Mouse (Mus musculus) intestine, postnatal 0 days (tissue): ENCODE data around the gene Dner. TPM values are rescaled to one million over a fixed set of nuclear protein-coding genes. Genes with fewer than 3 reads are reported as not detected.
A peak's percentile ranks its signal among the peaks of the same experiment; 100 is the strongest.

ENCODE experiments used
- ATAC-seq: fragments of 200-750 bp; cut with Nextera tagmentation; 2 replicates; pipeline ENCODE4 v1.8.0; 2017; ENCODE audit warnings: mild to moderate bottlenecking, moderate TSS enrichment, moderate library complexity
- H3K27ac ChIP-seq: fragments of 300-500 bp; sonication (generic); 2 replicates; pipeline ENCODE4 v1.5.1; 2014; ENCODE audit warnings: mild to moderate bottlenecking, low read depth, low read length, moderate library complexity
- H3K27me3 ChIP-seq: fragments of 300-500 bp; sonication (generic); replicated peaks from 2 replicates; pipeline ENCODE4 v1.6.1; 2014; ENCODE audit warnings: low read length, mixed read lengths; ENCODE audit not compliant: control insufficient read depth, insufficient read depth
- H3K36me3 ChIP-seq: fragments of 300-500 bp; sonication (generic); 2 replicates; pipeline ENCODE4 v1.6.1; 2014; ENCODE audit warnings: mild to moderate bottlenecking, moderate library complexity; ENCODE audit not compliant: control insufficient read depth, insufficient read depth
- H3K4me1 ChIP-seq: fragments of 300-500 bp; sonication (generic); replicated peaks from 2 replicates; pipeline ENCODE4 v1.6.1; 2014; ENCODE audit warnings: antibody characterized with exemption, low read length, mixed read lengths; ENCODE audit not compliant: control insufficient read depth, insufficient read depth
- H3K4me2 ChIP-seq: fragments of 300-500 bp; sonication (generic); replicated peaks from 2 replicates; pipeline ENCODE4 v1.6.1; 2014; ENCODE audit warnings: low read depth, mild to moderate bottlenecking, moderate library complexity
- H3K4me3 ChIP-seq: fragments of 300-500 bp; sonication (generic); 2 replicates; pipeline ENCODE4 v1.5.1; 2014; ENCODE audit warnings: low read depth, low read length
- H3K9ac ChIP-seq: fragments of 300-500 bp; sonication (generic); 2 replicates; pipeline ENCODE4 v1.6.1; 2014; ENCODE audit warnings: mild to moderate bottlenecking, low read depth, low read length
- H3K9me3 ChIP-seq: fragments of 300-500 bp; sonication (generic); 2 replicates; pipeline ENCODE4 v1.6.1; 2016; ENCODE audit warnings: mixed run types; ENCODE audit not compliant: control insufficient read depth
- CTCF ChIP-seq: sonication (generic); IDR thresholded peaks from 2 replicates; pipeline ENCODE4 v1.5.1; 2016; ENCODE audit warnings: low read depth, mild to moderate bottlenecking, control low read depth, antibody characterized with exemption, moderate library complexity
- WGBS: fragments of 180-500 bp; shearing (Covaris S2); extraction: QIAGEN DNeasy Blood & Tissue Kit; methylation state at CpG from one replicate; pipeline ENCODE4 v1.1.7; 2014; 5-methylcytosine and 5-hydroxymethylcytosine counted together
- polyA plus RNA-seq: library from polyadenylated mRNA; unstranded; fragments of >200 nt; fragmentation: Nextera tagmentation; extraction: Ambion mirVana; gene quantifications from 2 replicates; pipeline ENCODE4 v1.2.1, GENCODE M21; 2015

The Dner gene
- polyA plus RNA-seq, 1 experiment from 2014 or later: 2.1 TPM

DNA sequence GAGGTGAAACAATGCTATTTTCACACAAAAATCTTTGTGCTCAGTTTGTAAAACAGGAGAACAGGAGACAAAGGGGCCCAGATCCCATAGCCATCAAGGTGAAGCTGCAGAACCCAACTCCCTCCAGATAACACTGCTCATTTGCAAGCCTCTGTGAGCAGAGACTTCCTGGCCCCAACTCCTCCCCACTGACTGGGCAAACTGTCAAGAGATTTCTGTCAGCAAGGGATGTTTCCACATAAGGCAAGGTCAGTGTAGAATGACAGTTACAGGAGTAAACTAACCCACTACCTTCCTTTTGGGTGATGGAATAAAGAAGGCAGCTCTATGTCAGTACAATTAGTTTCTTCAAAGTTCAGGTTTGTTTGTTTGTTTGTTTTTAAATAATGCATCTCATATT is 26.8 kb upstream of the Dner start:
- no peak for ATAC-seq

DNA sequence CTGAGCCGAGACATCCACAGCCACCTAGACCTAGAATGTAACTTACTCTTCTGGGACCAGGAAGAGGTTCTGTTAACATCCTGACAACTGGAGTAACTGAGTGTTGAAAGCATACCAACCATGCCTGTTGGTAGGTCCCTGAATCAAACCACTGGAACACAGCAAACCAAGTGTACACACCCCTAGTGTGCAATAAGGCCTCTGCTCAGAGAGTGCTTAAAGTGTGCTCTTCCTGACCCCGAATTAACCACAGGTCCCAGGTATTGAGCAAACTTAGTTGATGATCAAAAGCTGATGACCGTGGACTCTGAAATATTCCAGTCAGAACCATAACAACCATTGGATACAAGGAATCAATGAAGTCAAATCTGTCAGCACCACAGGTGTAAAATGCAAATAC is 26.4 kb upstream of the Dner start:
- Histone ChIP-seq H3K27me3 (no peaks in the 10 kb centered on the region), H3K36me3 (peaks cover 46% of the 10 kb centered on the region), H3K9me3 (no peaks in the 10 kb centered on the region), H3K9ac (no peak overlapping the region), H3K27ac (no peak overlapping the region), H3K4me2 (no peak overlapping the region), H3K4me3 (no peak overlapping the region), H3K4me1 (no peaks in the 10 kb centered on the region)
- no peak for TF ChIP-seq CTCF
- ATAC-seq: no peak
- 95% methylated on average over 3 of the region's 3 CpGs for WGBS

More for the DNA sequence above, 26.8 kb upstream of the Dner start:
- Histone ChIP-seq H3K27me3 (no peaks in the 10 kb centered on the region), H3K36me3 (peaks cover 50% of the 10 kb centered on the region), H3K4me1 (no peaks in the 10 kb centered on the region), H3K27ac (no peak overlapping the region), H3K9ac (no peak overlapping the region), H3K4me3 (no peak overlapping the region), H3K9me3 (no peaks in the 10 kb centered on the region), H3K4me2 (no peak overlapping the region)
- TF ChIP-seq CTCF: no peak

DNA sequence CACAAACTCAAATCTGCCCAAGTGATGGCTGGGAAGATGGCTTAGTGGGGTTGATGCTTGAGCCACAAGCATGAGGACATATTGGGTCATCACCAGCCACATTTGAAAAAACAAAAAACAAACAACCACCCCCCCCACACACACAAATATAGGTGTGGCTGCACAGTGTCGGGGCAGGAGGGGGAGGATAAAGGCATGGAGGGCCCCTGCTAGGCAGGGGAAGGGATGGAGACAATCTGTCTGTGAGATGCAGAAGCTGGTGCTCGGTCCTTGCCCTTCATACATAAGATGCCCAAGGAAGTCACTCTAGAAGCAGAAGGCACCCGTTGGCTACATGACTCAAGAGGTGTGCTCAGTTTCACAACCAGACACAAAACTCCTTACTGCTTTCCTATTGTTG is 25.9 kb upstream of the Dner start:
- H3K27ac ChIP-seq: no peak overlapping the region
- H3K4me1 ChIP-seq: no peaks in the 10 kb centered on the region
- no peaks in the 10 kb centered on the region for H3K27me3 ChIP-seq
- no peak for TF ChIP-seq CTCF
- no peak overlapping the region for H3K4me2 ChIP-seq
- ATAC-seq: peak; percentile 33; the same call in 1 of the 2 replicates
- H3K9ac ChIP-seq: no peak overlapping the region
- 77% methylated on average over 3 of the region's 3 CpGs for WGBS
- H3K9me3 ChIP-seq: no peaks in the 10 kb centered on the region
- no peak overlapping the region for H3K4me3 ChIP-seq
- peaks cover 44% of the 10 kb centered on the region for H3K36me3 ChIP-seq

DNA sequence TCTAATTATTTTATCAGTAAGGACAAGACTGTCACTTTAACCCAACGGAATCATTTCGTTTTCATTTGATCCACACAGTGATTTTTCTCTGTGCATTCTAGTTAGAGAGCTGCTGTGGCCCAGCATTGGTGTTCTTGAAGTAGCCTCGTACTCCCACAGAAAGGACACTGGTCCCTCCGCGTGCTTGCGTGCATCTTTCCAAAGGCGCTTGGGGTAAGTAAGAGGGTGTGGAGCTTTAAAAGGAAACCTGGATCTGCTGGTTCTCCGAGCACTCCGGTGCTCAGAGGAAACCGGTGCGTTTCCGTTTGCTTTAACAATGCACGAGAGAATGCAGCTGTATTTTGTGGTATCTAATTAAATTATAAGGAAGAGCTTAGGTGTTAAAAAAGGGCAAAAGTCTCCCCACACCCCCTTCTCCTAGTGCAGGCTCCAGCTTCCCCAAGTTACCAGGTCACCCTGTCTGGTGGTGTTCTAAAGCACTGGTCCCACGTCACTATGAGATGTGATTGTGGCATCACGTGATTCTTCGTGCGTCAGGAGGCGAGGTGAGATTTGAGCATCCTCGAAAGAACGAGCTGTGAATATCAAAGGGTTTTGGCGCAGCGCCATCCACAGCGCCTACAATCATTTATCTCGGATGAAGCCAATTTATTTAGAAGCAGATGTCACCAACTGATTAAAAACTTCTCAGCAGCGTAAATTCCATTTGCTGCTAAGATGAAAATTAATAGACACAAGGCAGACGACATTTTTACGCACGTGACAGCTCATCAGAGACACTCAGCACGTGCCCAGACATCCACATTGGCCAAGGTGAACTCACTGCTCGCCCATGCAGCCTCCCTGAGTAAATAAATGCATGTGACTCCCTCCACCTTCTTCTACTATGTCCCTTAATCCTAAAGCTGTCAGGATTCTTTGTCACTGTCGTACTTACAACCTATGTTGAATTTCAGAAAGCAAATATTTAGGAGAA is 14.1 kb upstream of the Dner start:
- no peak overlapping the region for H3K9ac ChIP-seq
- no peak for TF ChIP-seq CTCF
- H3K4me2 ChIP-seq: peak overlapping the region; percentile 38; the same call in 1 of the 2 replicates
- WGBS: 16% methylated on average over 31 of the region's 31 CpGs
- no peaks in the 10 kb centered on the region; the same call in 1 of the 2 replicates for H3K27me3 ChIP-seq
- H3K36me3 ChIP-seq: no peaks in the 10 kb centered on the region
- H3K27ac ChIP-seq: no peak overlapping the region
- H3K4me3 ChIP-seq: no peak overlapping the region
- H3K4me1 ChIP-seq: no peaks in the 10 kb centered on the region
- H3K9me3 ChIP-seq: no peaks in the 10 kb centered on the region
- no peak for ATAC-seq

DNA sequence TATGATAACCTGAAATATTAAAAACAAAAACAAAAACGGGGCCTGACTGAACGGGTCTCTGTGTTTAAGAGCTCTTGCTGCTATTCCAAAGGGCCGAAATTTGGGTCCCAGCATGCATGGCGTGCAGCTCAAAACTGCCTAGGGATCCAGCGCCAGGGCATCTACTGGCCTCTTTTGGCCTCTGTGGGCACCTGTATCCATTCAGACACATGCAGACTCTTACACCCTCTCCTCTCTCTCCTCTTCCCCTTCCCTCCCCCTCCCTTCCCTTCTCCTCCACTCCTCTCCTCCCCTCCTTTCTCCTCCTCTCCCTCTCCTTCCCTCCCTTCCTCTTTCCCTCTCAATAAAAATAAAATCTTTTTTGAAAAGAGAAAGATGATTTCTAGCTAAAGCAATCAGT is 13.4 kb upstream of the Dner start:
- no peaks in the 10 kb centered on the region; the same call in 1 of the 2 replicates for H3K27me3 ChIP-seq
- no peak overlapping the region for H3K27ac ChIP-seq
- no peaks in the 10 kb centered on the region for H3K36me3 ChIP-seq
- no peak for TF ChIP-seq CTCF
- WGBS: 32% methylated on average over 5 of the region's 5 CpGs
- H3K9ac ChIP-seq: no peak overlapping the region
- H3K4me1 ChIP-seq: no peaks in the 10 kb centered on the region
- no peak overlapping the region for H3K4me2 ChIP-seq
- ATAC-seq: no peak
- no peaks in the 10 kb centered on the region for H3K9me3 ChIP-seq
- no peak overlapping the region for H3K4me3 ChIP-seq

DNA sequence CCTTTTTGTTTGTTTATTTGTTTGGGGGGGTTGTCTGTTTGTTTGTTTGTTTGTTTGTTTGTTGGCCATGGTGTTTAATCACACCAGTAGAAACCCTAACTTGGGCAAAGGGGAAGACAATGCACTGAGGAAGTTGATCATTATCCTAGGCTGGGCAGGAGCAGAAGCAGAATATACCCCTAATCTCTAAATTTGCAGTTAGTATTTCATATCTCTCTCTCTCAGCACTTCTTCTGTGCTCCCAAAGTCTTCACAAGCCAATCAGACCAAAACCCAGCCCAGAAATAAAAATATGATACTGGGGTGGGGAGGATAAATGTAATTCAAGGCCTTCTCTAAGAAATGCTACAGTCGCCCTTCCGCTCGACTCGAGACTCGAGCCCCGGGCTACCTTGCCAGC is 4.2 kb upstream of the Dner start:
- Histone ChIP-seq H3K4me1 (no peaks in the 10 kb centered on the region), H3K9me3 (no peaks in the 10 kb centered on the region), H3K9ac (no peak overlapping the region), H3K36me3 (no peaks in the 10 kb centered on the region), H3K27ac (no peak overlapping the region), H3K4me2 (no peak overlapping the region), H3K27me3 (peaks cover 16% of the 10 kb centered on the region), H3K4me3 (no peak overlapping the region)
- WGBS: 97% methylated on average over 6 of the region's 6 CpGs
- ATAC-seq: no peak
- TF ChIP-seq CTCF: no peak
